Mouse (Mus musculus) right cerebral cortex, adult 2 months (tissue): ENCODE results near the gene Ppp2r5a.
"Not testable (repeated sequence)": the region's sequence is repeated elsewhere in the genome, so short reads cannot be mapped to it uniquely, and the experiment has no call there.

Experiments
- DNase-seq, 2 experiments: peaks; one replicate each; pipeline ENCODE4 v3.0.0; 2021 to 2022; ENCODE audit warnings: low spot score in 2 of 2

Gene Ppp2r5a

GRCm38 (mm10) chr1:191403074-191403473 is at the start of gene Ppp2r5a:
Gene Ppp2r5a, minus strand, starts transcription at chr1:191403272.
- no peak for DNase-seq

DNA sequence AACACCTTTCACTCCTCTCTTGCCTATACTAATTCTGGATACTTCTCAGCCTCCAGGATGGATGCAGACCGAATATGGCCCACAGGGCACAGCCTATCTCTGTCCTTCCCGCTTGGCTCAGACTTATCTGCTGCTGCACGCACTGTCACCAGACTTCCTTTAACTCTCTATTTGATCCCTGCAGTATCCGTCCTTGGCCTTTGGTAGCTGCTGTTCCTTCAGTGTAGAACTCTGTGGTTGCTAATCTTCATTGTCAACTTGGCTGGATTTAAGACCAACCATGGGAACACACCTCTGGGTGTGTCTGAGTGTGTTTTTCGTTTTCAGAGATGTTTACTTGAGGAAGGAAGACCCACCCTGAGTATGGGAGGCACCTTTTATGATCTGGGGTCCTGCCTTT is 47.5 kb upstream of the Ppp2r5a start:
- no peak for DNase-seq

DNA sequence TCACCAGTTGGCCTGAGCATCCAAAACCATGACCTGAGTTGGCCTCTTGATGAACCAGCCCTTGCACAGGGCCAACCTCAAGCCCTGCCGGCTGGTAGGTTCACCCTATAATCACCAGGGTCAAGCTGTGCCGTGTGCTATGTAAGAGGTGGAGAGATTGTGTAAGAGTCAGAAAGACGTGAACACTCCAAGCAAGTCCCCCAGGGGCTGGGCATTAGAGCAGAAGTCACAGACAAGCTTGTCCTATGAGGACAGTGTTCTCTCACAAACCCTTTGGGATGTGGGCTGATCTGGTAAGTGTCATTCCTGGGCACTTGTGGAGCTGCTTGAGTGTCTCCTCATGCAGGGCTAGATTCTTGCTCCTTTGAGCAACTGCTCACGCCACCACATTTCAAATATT is 46.5 kb upstream of the Ppp2r5a start:
- no peak for DNase-seq

- no peak for DNase-seq
These were observed 44.4 kb upstream of the Ppp2r5a start for GRCm38 (mm10) chr1:191447391-191448016.

DNA sequence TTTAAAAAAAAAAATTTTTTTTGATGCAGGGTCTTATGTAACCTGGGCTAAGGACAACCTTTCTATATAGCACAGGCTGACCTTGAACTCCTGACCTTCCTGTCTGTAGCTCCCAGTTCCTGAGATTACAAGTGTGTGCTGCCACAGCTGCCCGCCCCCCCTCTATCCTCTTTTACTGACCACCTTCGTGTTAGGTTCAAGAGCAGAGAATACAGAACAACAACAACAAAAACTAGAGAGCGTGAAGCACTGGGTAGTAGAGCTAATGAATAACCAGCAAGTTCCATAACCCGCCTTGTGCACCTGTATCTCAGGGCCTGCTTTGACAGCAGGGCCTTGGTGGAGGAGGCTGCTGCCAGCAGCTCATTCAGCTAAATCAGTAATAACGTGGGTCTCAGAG is 43.2 kb upstream of the Ppp2r5a start:
- DNase-seq: no peak

DNA sequence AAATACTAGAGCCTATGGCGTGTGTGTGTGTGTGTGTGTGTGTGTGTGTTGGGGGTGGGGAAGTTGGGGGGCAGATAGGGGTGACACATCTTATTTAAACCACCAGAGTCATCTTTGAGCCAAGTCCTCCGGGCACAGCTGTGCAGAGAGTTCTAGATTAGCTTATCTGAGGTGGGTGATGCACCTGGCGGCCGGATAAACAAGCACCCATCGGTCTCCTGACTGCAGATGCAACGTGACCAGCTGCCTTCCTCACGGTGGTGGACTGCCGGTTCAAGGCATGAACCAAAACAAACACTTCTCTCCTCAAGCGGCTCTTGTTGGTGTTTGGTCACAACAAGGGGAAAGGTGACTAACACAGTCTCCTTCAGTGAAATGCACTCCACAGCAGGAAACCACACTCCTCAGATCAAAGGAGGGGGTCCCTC is 42.8 kb upstream of the Ppp2r5a start:
- no peak for DNase-seq

GRCm38 (mm10) chr1:191445401-191445800 is 42.3 kb upstream of the Ppp2r5a start:
- no peak for DNase-seq

GRCm38 (mm10) chr1:191444467-191444866 is 41.4 kb upstream of the Ppp2r5a start:
- DNase-seq: no peak

GRCm38 (mm10) chr1:191439011-191439410 is 35.9 kb upstream of the Ppp2r5a start:
- no peak for DNase-seq

GRCm38 (mm10) chr1:191438546-191438945 is 35.5 kb upstream of the Ppp2r5a start:
- peak; percentile 39 to 44 for DNase-seq

GRCm38 (mm10) chr1:191436647-191437046 is 33.6 kb upstream of the Ppp2r5a start:
- DNase-seq: no peak

DNA sequence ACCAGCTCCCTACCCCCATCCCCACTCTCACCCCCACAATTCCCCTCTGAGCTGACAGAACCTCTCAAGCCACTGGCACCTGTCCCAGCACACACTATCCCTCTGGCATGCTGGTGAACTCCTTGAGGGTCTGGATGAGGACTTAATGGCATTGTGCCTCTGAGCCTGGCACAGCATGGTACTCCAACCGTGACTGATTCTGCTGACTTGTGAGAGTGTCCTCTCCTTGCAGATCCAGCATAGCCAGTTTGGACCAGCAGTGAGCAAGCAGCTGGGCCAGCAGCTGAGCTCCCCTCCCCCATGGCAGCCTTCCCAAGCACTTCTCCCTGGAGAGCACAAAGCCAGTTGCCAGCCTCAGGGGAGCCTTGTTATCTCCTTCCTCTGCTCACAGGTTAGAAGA is 32.3 kb upstream of the Ppp2r5a start:
- peak; percentile 27 to 67 for DNase-seq

GRCm38 (mm10) chr1:191432531-191432930 is 29.5 kb upstream of the Ppp2r5a start:
- no peak for DNase-seq

DNA sequence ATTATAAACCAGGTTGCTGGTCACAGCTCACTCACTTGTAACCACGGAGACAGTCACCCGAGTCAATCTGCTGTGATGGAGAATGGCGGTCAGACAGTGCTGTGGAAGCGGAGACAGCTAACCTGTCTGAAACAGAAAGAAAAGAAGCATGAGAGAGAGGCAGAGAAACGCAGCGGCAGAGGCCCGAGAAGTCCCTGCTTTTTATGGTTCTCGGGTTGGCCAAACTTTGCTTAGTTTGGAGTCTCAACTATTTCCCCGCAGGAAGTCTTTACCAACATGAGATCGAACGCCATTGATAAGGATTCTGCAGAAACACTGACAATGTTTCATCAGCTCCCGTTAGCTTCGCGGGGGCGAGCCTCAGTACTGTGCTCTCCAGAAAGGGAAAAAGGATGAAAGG is 29.0 kb upstream of the Ppp2r5a start:
- no peak for DNase-seq

DNA sequence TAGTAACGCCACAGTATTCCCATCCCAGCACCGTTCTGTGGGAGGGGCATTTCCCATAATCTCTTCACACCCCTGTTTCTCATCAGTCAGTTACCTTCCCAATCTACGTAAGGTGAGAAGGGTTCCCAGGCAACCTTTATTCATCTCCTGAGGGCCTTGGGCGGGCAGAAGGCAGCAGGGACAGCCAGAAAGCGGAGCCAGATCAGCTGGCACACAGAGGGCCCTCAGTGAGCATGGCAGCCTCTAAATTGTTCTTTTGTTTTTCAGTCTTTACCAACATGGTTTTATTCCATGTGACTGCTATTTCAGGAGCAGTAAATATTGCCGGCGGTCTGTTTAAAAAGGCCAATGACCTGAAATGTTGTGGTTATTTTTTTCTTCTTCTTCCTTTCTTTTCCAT is 27.0 kb upstream of the Ppp2r5a start:
- DNase-seq: no peak

- DNase-seq: no peak
These were observed 22.8 kb upstream of the Ppp2r5a start for GRCm38 (mm10) chr1:191425884-191426283.

DNA sequence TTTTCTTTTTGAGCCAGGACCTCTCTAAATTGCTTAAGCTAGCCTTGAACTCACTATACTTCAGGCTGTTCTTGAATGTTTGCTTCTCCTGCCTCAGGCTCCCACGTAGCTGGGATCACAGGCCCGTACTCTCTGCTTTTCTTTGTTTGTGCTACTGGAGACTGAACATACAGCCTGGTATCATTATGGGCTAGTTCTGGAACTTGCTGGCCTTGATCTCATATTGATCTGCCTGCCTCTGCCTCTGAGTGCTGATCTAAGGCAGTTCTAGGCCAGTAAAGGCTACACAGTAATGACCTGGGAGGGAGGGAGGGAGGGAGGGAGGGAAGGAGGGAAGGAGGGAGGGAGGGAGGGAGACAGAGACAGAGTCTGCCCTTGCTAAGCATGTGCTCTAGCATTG is 20.1 kb upstream of the Ppp2r5a start:
- DNase-seq: no peak

DNA sequence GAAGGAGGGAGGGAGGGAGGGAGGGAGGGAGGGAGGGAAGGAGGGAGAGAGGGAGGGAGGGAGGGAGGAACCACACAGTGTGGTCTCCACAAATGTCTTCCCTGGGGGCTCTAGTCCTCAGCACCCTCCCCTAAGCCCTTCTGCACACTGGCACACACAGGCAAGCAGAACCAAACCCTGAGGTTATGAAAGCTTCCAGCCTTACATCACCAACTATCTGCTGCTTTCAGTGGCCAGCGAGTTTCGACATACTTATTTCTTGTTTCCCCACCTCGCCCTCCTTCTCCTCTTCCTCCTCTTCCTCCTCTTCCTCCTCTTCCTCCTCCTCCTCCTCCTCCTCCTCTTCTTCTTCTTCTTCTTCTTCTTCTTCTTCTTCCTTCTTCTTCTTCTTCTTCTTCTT is 19.6 kb upstream of the Ppp2r5a start:
- DNase-seq: not testable (repeated sequence)

- no peak for DNase-seq
These were observed 19.1 kb upstream of the Ppp2r5a start for GRCm38 (mm10) chr1:191422164-191422563.

- DNase-seq: no peak
These were observed 18.4 kb upstream of the Ppp2r5a start for GRCm38 (mm10) chr1:191421426-191421999.

GRCm38 (mm10) chr1:191420930-191421404 is 17.9 kb upstream of the Ppp2r5a start:
- no peak for DNase-seq

DNA sequence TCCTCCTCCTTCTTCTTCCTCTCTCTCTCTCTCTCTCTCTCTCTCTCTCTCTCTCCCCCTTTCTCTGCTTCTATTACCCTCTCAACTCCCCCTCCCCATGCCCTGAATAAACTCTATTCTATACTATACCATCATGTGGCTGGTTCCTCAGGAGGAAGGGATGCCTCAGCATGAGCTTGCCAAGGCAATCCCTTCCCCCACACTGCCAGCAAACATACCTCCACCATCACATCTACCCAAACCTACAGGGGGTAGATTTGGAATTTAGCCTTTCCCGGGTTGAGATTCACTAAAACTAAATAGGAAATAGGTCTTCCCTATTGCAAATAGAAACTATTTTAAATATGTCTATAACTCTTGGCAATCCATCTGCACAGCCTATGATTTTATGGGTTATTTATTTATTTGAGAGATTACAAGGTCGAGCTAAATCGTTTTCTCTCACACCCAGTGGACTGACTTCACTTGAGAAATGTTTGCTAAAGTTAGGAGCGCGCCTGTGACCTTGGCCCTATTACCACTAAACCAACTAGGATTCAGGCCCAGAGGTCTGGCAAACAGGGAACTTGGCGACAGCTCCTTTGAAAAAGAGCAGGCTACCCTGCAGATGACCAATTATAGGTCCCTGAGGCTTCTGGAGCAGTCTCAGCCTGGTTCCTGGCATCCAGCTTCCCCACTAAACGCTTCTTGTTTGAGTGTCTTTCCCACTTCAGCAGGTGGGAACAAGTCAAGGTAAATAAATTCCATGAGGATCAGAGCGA is 17.1 kb upstream of the Ppp2r5a start:
- DNase-seq: no peak

- no peak for DNase-seq
These were observed 16.3 kb upstream of the Ppp2r5a start for GRCm38 (mm10) chr1:191419421-191419820.
